In genomic region chr2:148352655-148353054, GRCm38 (mm10) we compare ENCODE assay signal across 17 mouse cellular contexts. TPM values are rescaled to one million over a fixed set of nuclear protein-coding genes. Genes with fewer than 3 reads are reported as not detected.
"Had no signal": no experiment of that assay in that cellular context is flagged by ENCODE, and none has a peak within 500 bp of the region (broad histone marks: within the 10 kb centered on the region; RNA-seq: fewer than 3 reads in every experiment).

No protein-coding gene starts in this region.

- DNase-seq: lung, adult 18-20 months; lung, embryonic 14.5 days; lung, postnatal 10 days; lung, postnatal 4 days; midbrain, embryonic 14.5 days; right cerebral cortex, postnatal 14 days; thymus, adult 2 months; thymus, postnatal 25 days; thymus, postnatal 4 days had no signal

- H3K4me1 ChIP-seq: midbrain, embryonic 12.5 days; neural tube, embryonic 12.5 days; stomach, embryonic 15.5 days had no signal

- H3K27ac ChIP-seq: midbrain, embryonic 12.5 days; neural tube, embryonic 12.5 days; stomach, embryonic 15.5 days; stomach, postnatal 0 days had no signal

- H3K27me3 ChIP-seq: midbrain, embryonic 12.5 days; neural tube, embryonic 12.5 days; stomach, embryonic 15.5 days had no signal

- H3K36me3 ChIP-seq: midbrain, embryonic 12.5 days; neural tube, embryonic 12.5 days; stomach, embryonic 15.5 days had no signal

- H3K4me3 ChIP-seq: midbrain, embryonic 12.5 days; neural tube, embryonic 12.5 days; stomach, embryonic 15.5 days had no signal

- ATAC-seq: midbrain, embryonic 16.5 days had no signal

- H3K4me2 ChIP-seq: lung, embryonic 14.5 days; midbrain, embryonic 12.5 days; neural tube, embryonic 12.5 days; stomach, embryonic 15.5 days had no signal

- H3K9ac ChIP-seq: lung, embryonic 14.5 days; midbrain, embryonic 12.5 days; neural tube, embryonic 12.5 days; stomach, embryonic 15.5 days had no signal

- H3K9me3 ChIP-seq: midbrain, embryonic 12.5 days; neural tube, embryonic 12.5 days; stomach, embryonic 15.5 days had no signal

RNA-seq across cellular contexts. Expression of gene Sstr4, which starts 42.5 kb away (rescaled TPM):
- total RNA-seq: megakaryocyte-erythroid progenitor cell, adult 5-6 weeks had no signal
- polyA plus RNA-seq: liver, embryonic 16.5 days; testis, adult 2 months had no signal
